Mouse (Mus musculus) pancreas, adult 10 weeks (tissue): ENCODE data around the gene Tmem191c. TPM values are rescaled to one million over a fixed set of nuclear protein-coding genes. Genes with fewer than 3 reads are reported as not detected.

Experiments
- polyA plus RNA-seq: library from polyadenylated mRNA; stranded (reverse); fragments of 350-450 nt; fragmentation: Illumina TruSeq; extraction: RNeasy Lipid Tissue Mini Kit (QIAGEN cat#74804); gene quantifications from one replicate; pipeline ENCODE4 v1.2.3, GENCODE M21; 2015; ENCODE audit warnings: low read depth, low replicate concordance; ENCODE audit not compliant: insufficient read depth

Gene Tmem191c
- polyA plus RNA-seq: 35.5 TPM

DNA sequence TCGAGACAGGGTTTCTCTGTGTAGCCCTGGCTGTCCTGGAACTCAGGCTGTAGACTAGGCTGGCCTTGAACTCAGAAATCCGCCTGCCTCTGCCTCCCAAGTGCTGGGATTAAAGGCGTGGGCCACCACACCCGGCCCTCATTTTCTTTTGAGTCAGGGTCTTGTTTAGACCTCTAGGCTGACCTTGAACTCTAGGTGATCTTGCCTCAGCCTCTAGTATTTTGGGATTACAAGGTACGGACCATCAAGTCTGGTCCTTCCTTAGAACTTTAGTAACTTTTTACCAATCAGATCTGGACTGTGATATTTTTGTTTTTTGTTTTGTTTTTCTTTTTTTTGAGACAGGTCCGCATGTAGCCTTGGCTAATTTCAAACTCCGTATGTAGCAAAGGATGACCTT lies at the start of gene Tmem191c:
Gene Tmem191c (plus strand): TSS at position 357 of the 400 bp plus-strand sequence.

DNA sequence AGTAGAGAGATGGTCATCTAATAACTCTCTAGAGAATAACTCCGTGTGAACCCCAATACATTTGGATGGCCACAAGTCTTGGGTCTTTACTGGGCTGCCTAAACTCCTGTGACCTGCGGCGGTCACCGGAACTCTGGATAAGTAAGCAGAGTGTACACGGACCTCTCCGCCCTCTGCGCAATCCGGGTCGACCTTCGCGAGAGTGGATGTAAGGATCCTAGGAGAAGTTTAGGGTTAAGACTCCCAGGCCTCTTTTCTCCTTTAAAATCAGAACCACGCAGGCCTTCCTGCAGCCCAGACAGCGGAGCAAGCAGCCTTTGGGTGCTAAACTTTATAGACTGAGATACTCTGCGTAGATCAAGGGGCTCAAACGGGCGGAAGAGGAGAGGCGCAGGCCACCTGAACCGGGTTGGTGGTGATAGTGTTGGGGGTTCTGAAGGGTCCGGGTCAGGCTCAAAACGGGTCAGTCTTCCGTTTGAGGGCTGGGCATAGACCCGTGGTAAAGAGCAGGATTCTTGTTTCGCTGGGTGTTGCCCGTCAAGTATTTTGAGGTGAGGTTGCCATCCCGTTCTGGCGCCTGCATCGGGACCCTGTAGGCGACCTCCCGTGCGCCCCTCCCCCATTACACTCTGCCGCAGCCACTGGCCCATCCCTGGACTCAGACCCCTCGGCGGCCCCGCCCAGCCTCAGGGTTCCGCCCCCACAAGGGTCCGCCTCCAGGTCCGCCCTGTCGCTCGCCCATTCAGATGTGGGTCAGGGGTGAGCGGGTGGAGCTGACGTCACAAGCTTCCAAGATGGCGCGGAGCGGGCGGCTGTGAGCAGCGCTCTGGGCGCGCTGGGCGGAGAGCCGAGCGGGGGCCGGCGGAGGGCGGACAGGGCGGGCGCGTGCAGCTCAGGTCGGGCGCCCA lies 42.8 kb upstream of the Tmem191c start, which contains the start of gene Hic2:
Gene Hic2 (plus strand): TSS at position 779 of the 908 bp plus-strand sequence.

DNA sequence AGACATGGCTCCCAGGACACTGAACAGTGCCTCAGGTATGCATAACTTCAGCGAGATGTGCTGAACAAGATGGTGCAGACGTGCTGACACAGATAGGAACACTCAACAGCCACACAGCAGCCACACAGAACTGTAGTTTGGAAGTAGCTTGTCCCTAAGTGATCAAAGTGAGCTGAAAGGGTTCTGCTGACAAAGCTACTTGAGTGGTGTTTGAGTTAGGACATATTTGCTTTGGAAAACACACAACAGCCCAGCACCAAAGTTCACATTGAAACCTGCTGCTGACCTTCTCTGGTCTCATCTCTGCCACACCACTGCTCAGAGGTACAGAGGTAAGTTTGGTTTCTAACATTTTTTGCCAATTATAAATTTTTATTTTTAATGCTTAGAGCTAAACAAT lies 55.2 kb downstream of the Tmem191c start, which contains the start of gene Serpind1:
Gene Serpind1 (plus strand): TSS at position 256 of the 400 bp plus-strand sequence.

Other genes with a start within 250 kb of the Tmem191c start
- 0.33 TPM for gene Ypel1, start 206.4 kb upstream of the Tmem191c start, polyA plus RNA-seq
- 21.5 TPM for gene Ppil2, start 164.8 kb upstream of the Tmem191c start, polyA plus RNA-seq
- gene 2610318N02Rik, start 150.9 kb upstream of the Tmem191c start, polyA plus RNA-seq: 1.9 TPM
- gene Sdf2l1, start 143.7 kb upstream of the Tmem191c start, polyA plus RNA-seq: 45.2 TPM
- 1.3 TPM for gene Ydjc, start 131.5 kb upstream of the Tmem191c start, polyA plus RNA-seq
- 0.44 TPM for gene Ccdc116, start 128.8 kb upstream of the Tmem191c start, polyA plus RNA-seq
- 23.9 TPM for gene Ube2l3, start 73.4 kb upstream of the Tmem191c start, polyA plus RNA-seq
- gene Rimbp3, start 67.5 kb upstream of the Tmem191c start, polyA plus RNA-seq: not detected
- gene Hic2, start 42.5 kb upstream of the Tmem191c start, polyA plus RNA-seq: 0.78 TPM
- 0.74 TPM for gene Serpind1, start 55.3 kb downstream of the Tmem191c start, polyA plus RNA-seq
- 4.2 TPM for gene Snap29, start 129.9 kb downstream of the Tmem191c start, polyA plus RNA-seq
- 22.8 TPM for gene Pi4ka, start 130.2 kb downstream of the Tmem191c start, polyA plus RNA-seq
- 4.9 TPM for gene Crkl, start 175.9 kb downstream of the Tmem191c start, polyA plus RNA-seq
- 5.8 TPM for gene Aifm3, start 213.5 kb downstream of the Tmem191c start, polyA plus RNA-seq
- gene Lztr1, start 232.6 kb downstream of the Tmem191c start, polyA plus RNA-seq: 80.6 TPM